Mouse (Mus musculus) CD4-positive, CD25-positive, alpha-beta regulatory T cell, adult 4 months (primary cell): ENCODE measurements around the gene Olfr1012. TPM values are rescaled to one million over a fixed set of nuclear protein-coding genes. Genes with fewer than 3 reads are reported as not detected.
"Not testable (repeated sequence)": the region's sequence is repeated elsewhere in the genome, so short reads cannot be mapped to it uniquely, and the experiment has no call there.

ENCODE experiments used
- ATAC-seq: one replicate; pipeline ENCODE4 v1.8.0; 2017
- polyA plus RNA-seq, 2 experiments: library from polyadenylated mRNA; unstranded; fragments of 100-300 nt; shearing (Covaris generic); gene quantifications; one replicate each; pipeline ENCODE4 v1.2.1; 2017

The Olfr1012 gene
- not detected for polyA plus RNA-seq

DNA sequence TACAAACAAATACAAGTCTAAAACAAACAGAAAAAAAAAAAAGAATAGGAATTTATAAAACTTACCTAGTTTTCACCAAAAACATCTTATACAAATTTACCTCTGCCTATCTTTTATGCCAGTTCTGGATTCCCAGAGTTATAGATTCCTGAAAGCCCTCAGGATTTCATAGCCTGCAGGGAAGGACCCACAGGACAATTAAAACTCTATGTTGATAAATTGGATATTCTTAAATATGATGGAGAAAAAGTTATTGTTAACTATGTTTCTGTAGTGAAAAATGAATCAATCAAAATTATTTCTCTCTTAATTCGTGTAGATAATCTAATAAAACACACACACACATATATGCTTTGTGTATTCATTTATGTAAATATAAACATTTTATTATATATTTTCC is at the start of gene Olfr1012:
TSS of gene Olfr1012 (minus strand) at position 101 of the 400 bp plus-strand sequence.
- ATAC-seq, result no peak

DNA sequence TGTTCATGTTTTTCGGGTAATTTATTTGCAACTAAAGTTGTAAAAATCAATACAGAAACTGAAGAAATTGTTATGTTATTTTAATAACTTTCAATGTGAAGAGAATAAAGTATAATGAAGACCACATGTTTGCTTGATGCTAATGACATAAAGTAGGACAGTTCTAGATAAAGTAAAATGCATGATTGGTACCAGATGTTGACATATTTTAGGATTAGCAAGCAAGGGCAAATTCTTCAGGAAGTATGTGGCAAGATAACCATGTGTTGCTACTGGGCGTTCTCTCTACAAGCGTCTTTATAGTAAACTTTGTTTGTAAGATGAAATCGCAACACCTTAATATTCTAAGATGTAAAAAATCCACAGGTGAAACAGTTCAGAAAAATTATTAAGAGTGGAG is 41.9 kb upstream of the Olfr1012 start:
- no peak for ATAC-seq

DNA sequence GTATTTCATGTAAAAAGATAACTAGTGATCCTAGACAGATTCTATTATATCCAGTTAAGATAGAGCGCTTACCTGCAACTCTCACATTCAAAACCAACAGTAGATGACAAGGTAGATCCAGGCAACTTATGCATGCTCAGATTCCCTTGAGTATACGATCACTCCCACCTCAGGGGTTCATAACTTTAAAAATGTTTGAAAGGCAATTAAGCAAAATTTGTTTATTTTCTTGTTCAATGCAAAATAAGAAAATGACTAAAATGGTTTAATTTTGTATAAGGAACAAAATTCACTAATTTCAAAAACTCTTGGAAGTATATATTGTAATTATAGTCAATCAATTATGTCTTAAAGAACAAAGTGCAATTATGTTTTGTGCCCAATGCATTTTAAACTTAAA is 39.9 kb upstream of the Olfr1012 start, which contains the start of gene Olfr1016:
TSS of gene Olfr1016 (minus strand) at position 101 of the 400 bp plus-strand sequence.
- no peak for ATAC-seq

DNA sequence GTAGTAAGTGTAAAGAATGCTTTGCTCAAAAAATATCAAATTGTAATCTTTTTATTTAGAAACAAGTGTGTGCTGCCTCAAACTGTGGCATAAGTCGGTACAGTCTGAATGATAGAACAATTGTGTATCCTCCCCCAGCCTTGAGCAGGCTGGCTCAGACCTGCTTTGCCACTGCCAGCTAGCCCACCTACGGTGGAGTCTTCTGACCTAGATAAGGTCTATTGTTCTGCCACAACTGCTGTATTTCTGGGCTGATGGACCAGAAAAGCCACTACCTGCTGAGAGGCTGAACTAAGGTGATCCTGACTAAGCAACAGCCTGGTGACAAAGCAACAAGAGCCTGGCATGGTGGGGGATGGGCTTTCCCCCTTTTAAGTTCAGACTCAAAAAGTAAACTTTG is 29.8 kb upstream of the Olfr1012 start:
- no peak for ATAC-seq

DNA sequence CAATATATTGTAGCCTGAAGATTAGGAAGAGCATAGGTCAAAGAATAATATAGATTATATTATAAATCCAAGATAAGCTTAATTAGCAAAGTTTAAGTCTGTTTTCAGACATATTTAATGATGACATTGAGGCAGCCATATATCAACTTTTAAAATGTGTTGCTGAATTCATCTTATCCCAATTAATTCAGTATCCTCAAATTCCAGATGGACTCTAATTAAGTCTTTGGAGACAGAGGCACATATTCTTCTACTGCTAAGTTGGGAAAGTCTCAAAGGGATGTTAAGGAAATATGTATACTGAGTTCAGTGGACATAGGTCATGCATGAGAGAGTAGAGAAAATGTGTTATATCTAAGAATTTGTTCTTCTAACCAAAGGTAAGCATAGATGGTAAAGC is 19.2 kb upstream of the Olfr1012 start, which contains the start of gene Olfr1015:
TSS of gene Olfr1015 (plus strand) at position 301 of the 400 bp plus-strand sequence.
- ATAC-seq, result no peak

DNA sequence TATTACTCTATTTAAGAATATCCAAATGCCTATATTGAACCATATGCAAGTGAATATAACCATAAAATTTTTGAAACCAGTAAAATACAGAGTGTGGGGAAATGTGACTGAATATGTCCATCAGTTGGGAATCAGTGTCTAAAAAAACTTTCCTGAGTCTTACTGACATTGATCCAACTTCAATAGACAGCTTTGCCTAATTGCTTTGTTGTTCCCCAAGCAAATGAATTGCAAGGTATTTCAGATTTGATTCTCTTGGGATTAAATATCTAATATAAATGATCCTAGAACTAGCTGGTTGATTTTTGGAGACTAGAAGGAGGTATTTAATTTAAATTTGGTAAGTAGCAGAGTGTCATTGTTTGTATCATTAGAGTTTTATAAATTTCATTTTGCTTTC is 9.8 kb upstream of the Olfr1012 start, which contains the start of gene Olfr1014:
TSS of gene Olfr1014 (plus strand) at position 301 of the 400 bp plus-strand sequence.
- no peak for ATAC-seq

DNA sequence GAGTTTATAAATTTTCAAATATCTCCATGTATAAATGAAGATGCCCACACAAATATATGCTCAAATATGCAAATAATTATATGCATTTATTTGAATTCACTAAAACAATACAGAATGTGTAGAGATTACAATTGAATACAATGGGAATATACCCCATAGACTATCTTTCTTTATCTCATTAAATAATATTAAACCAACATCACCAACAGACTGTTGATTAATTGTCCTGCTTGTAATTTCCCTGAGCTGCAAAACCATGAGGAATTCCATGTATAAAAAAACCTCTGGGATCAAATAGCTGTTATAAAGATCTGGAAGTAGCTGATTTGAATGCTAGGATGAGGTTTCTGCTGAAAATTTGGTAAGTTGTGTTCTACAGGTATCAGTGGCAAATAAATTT is 4.2 kb upstream of the Olfr1012 start, which contains the start of gene Olfr1013:
TSS of gene Olfr1013 (plus strand) at position 301 of the 400 bp plus-strand sequence.
- no peak for ATAC-seq

DNA sequence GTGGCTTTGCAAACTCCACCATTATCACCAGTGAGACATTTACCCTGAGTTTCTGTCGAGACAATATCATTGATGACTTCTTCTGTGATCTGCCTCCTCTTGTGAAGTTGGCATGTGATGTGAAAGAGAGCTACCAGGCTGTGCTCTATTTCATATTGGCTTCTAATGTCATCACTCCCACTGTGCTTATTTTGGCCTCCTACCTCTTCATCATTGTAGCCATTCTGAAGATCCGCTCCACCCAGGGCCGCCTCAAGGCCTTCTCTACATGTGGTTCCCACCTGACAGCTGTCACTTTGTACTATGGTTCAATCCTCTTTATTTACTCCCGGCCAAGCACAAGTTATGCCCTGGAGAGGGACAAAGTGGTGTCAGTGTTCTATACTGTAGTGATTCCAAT is 8.7 kb downstream of the Olfr1012 start:
- no peak for ATAC-seq

DNA sequence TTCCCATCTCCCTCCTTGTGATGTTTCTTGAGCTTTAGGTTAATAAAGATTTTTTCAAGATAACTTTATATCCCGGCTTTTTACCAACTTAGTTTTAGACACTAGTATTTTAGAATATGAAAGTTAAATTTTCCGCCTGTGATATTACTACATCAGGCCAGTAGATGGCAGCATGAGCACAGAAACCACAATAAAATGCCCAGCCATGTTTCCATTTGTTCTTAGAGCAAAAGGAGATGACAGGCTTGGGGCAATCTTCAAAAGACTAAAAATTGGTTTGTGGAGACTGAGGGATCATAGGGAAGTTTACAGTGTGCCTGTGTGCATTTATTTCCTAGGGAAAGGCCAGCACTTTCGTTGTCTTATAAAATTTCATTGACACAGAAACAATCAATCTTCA is 36.8 kb downstream of the Olfr1012 start:
- ATAC-seq, result no peak

DNA sequence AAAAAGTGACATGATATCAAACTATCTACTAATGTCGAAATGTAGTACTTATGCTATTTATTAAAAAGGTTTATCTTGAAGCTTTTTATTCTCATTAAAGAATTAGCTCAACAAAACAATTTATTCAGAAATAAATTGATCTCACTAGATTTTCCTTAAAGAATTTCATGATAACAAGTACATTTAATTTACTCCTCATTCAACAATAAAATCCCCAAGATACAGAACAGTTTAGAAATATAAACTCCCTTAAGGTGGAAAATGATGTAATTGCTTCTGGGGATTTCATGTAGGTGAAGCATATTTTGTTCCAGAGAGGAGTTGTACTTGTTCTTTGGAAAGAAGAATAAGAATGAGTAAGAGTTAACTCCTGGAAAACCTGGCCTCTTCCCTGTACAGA is 47.4 kb downstream of the Olfr1012 start, which contains the start of gene Olfr1009:
TSS of gene Olfr1009 (plus strand) at position 301 of the 400 bp plus-strand sequence.
- no peak for ATAC-seq

DNA sequence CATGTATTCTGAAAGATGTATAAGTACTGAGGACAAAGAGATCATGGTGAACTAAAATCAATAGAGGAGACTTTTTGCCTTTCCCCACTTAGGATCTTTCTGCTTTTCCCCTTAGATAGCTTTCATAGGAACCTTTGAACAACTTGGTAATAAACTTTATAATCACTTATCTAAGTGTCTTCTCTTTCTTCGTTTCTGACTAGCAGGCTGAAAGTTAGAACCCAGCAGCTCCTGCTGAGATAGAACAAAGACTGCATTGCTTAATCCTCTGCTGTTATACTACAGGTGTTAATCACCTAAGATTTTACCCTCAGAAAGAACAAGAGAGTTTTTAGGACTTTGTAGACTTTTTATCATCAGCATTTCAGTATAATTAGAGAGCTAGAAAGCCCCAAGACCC is 51.4 kb downstream of the Olfr1012 start:
- ATAC-seq, result no peak

DNA sequence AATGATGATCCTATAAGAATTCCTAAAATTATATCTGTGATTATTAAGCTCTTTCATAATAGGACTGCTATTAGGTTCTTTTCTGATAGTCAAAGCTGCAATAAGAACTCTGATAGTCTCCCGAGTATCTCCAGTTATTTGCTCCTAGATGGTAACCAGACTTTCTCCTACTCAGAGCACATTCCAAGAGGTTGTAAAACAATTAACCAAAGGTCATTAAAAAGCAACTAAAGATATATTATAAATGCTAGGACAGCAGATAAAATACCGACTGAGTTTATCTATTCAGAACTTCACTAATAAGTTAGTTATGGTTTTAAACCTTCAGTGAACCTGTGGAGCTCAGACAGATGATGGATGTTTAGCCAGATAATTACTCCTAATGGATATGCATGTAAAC is 51.9 kb downstream of the Olfr1012 start:
- not testable (repeated sequence) for ATAC-seq

Other genes starting within 250 kb of the Olfr1012 start
- gene 4833423E24Rik, start 243.7 kb downstream of the Olfr1012 start, polyA plus RNA-seq, result not detected
- gene Olfr996, start 183.6 kb downstream of the Olfr1012 start, polyA plus RNA-seq, result not detected
- not detected for gene Olfr998, start 173.8 kb downstream of the Olfr1012 start, polyA plus RNA-seq
- gene Olfr1000, start 150.9 kb downstream of the Olfr1012 start, polyA plus RNA-seq, result not detected
- not detected for gene Olfr1002, start 112.1 kb downstream of the Olfr1012 start, polyA plus RNA-seq
- not detected for gene Olfr154, start 98.3 kb downstream of the Olfr1012 start, polyA plus RNA-seq
- gene Olfr1006, start 84.0 kb downstream of the Olfr1012 start, polyA plus RNA-seq, result not detected
- not detected for gene Olfr1008, start 73.3 kb downstream of the Olfr1012 start, polyA plus RNA-seq
- gene Olfr1009, start 47.3 kb downstream of the Olfr1012 start, polyA plus RNA-seq, result not detected
- not detected for gene Olfr1013, start 4.3 kb upstream of the Olfr1012 start, polyA plus RNA-seq
- not detected for gene Olfr1014, start 9.9 kb upstream of the Olfr1012 start, polyA plus RNA-seq
- gene Olfr1015, start 19.3 kb upstream of the Olfr1012 start, polyA plus RNA-seq, result not detected
- not detected for gene Olfr1016, start 39.8 kb upstream of the Olfr1012 start, polyA plus RNA-seq
- gene Olfr1018, start 55.7 kb upstream of the Olfr1012 start, polyA plus RNA-seq, result not detected
- not detected for gene Olfr1019, start 82.7 kb upstream of the Olfr1012 start, polyA plus RNA-seq
- not detected for gene Olfr1020, start 84.3 kb upstream of the Olfr1012 start, polyA plus RNA-seq
- gene Olfr1022, start 105.8 kb upstream of the Olfr1012 start, polyA plus RNA-seq, result not detected
- not detected for gene Olfr1023, start 122.9 kb upstream of the Olfr1012 start, polyA plus RNA-seq
- gene Olfr1024, start 142.3 kb upstream of the Olfr1012 start, polyA plus RNA-seq, result not detected
- gene Olfr1025-ps1, start 152.4 kb upstream of the Olfr1012 start, polyA plus RNA-seq, result not detected
- not detected for gene Olfr1026, start 158.8 kb upstream of the Olfr1012 start, polyA plus RNA-seq
- gene Olfr1028, start 187.7 kb upstream of the Olfr1012 start, polyA plus RNA-seq, result not detected
- gene Olfr1029, start 211.1 kb upstream of the Olfr1012 start, polyA plus RNA-seq, result not detected
- gene Olfr1030, start 216.5 kb upstream of the Olfr1012 start, polyA plus RNA-seq, result not detected
- not detected for gene Olfr1031, start 227.5 kb upstream of the Olfr1012 start, polyA plus RNA-seq
- not detected for gene Olfr1032, start 242.8 kb upstream of the Olfr1012 start, polyA plus RNA-seq